Mouse (Mus musculus) cerebellum, adult 9-10 months (tissue): ENCODE results near the gene Krt86.

ENCODE experiments used
- DNase-seq: peaks from one replicate; pipeline ENCODE4 v3.0.0; 2022

The Krt86 gene

DNA sequence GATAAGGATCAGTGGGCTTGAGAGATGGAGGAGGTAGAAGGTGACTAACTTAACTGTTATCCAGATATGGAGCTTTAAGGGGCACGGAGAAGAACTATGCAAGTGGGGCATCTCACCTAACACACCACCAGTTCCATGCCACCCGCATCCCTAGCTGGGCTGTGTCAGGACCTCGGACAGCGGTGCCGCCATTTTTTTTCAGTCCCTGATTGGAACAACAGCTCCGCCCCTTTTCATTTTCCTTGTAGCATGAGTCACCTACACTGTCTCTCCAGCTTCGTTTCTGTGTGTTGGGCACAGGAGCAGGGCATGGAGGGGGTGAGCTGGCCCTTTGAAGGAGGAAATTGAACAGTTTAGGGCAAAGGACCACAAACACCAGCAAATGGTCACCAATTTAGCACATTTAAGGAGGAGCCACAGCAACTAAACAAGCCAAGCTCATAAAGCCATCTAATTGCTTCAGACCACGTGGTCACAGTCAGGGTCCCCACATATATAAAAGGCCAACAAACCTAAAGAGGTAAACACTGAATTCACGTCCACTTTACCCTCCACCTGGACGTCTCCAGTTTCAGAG lies at the start of gene Krt86:
Krt86 (plus strand) TSS at position 527 of the 577 bp plus-strand sequence.
- no peak for DNase-seq

DNA sequence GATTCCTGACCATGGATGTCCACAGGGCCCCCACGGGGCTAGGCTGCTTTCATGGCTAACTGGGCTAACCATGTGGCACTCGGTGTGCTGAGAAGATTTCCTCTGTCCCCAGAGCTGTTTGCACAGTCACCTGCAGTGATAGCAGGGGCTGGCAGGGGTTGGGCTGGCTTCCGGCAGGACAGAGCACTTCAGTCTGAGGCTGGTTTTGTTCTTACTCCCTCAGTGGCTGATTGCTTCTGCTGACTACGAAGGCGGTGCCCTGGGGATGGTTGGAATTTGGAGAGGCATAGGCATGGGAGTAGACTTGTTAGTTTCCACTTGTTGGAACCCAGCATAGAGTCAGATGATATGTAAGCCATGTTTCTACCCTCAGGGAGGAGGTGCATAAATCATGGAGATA lies 48.4 kb upstream of the Krt86 start:
- no peak for DNase-seq

DNA sequence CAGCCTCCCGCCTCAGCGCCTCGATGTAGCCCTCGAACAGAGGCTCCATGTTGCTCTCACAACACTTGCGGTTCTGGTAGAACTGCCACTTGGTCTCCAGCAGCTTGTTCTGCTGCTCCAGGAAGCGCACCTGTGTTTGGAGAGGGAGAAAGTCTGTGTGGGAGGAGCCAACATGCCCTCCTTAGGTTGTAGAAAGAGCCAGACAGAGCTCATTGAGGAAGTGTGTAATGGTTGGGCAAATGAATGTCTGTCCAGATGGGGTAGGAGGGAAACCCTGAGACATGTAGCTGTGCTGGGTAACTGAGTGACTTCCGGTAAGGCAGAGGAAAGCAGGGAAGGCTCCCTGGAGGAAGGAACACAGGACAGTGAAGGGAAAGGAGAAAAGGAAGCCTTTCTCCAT lies 36.7 kb upstream of the Krt86 start:
- no peak for DNase-seq

DNA sequence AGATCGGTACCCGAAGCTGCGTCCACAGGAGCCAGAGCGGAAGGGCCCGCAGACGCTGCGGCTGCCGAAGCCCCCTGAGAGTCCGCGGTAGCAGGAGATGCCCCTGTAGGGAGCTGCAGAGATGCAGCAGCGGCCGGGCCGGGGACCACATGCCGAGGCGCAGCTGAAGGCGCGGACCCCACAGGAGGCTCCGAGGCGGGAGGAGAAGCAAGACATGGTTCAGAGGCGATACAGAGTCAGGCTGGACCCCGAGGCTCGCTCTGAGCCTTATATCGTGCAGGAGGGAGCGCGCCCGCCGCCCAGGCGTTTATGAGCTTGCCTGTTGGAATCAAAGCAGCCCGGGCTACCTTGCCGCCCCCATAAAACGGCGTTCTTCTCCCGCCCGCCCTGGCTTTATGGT lies 34.7 kb upstream of the Krt86 start, which contains the start of gene Krt87:
Krt87 (minus strand) TSS at position 250 of the 400 bp plus-strand sequence.
- DNase-seq: no peak

DNA sequence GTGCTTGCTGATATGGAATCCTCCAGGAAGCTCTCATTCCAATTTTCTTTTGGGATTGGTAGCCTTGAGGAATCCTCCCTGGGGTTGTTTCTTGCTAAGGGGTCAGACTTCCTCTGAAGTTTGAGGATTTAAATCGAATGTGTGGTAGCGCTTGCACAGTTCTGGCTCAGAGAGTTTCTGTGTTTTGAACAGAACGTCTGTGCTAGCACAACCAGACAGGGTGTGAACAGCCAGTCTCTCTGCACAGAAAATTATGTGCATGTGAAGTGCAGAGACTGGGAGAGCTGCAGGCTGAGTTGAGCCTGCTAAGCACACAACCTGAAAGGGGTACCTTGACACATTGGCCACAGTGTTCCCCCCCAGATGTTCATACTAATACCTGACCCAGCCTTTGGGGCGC lies 32.4 kb upstream of the Krt86 start:
- no peak for DNase-seq

DNA sequence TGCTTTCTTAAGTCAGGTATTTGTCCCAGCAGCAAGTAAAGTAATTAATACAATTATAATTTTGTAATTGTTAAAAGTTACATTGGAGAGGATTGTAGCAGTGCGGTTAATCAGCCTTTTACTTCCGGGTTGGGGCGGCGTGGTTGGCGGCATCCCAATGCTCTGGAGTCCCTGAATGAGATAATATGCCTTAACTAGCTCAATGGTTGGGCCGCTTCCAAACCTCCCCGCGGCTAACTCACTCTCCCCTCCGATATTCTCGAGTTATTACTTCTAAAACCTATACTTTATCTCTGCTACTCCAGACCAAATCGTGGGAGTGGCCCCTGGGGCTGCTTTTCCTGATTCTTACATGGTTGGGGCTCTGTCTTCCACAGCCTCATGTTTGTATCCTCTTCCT lies 26.7 kb upstream of the Krt86 start:
- no peak for DNase-seq

DNA sequence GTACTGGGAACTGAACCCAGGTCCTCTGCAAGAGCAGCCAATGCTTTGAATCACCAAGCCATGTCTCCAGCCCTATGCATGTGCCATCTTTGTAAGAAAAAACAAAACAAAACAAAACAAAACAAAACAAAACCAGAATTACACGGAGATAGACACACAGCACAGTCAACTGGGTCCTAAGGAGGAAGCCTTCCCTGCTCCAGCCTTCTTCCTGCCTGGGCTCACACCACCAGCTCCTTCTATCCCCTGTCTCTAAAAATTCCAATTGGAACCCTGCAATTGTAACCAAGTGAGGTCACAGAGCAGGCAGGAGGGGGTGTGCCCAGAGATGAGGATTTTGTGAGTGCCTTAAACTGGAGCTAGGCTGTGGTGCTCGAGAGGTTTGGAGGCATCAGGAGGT lies 25.8 kb upstream of the Krt86 start, which contains the start of gene Krt88:
Krt88 (plus strand) TSS at position 301 of the 400 bp plus-strand sequence.
- DNase-seq: no peak

DNA sequence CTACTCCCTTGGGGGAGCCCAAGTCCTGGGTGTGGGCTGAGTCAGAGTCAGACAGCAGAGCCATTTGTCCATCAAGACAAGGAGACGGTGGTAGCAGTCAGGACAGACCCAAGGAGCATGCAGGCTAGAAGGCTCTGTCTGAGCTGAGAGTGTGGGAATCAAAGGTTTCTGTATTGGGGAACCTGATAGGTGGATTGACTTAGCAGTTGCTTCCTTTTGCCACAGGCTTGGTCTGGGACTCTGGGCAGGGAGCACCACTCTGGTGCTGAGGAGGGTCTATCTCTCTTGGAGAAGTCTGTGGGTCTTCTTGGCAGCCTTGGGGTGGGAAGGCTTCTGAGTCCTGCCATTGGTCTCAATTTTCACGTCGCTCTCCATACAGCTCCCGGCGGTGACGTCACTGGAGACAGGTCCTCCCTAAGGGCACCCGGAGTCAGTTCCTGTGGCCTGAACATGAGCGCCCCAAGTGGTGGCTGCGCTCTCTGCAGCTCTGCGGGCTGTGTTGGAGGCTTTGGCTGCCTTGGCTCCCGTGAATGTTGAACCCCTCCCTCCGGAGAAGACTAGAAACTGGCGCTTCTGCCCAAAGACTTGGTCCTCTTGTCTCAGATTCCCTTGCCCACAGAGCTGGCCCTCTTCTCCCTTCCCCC lies 20.1 kb upstream of the Krt86 start:
- peak; percentile 71 for DNase-seq

DNA sequence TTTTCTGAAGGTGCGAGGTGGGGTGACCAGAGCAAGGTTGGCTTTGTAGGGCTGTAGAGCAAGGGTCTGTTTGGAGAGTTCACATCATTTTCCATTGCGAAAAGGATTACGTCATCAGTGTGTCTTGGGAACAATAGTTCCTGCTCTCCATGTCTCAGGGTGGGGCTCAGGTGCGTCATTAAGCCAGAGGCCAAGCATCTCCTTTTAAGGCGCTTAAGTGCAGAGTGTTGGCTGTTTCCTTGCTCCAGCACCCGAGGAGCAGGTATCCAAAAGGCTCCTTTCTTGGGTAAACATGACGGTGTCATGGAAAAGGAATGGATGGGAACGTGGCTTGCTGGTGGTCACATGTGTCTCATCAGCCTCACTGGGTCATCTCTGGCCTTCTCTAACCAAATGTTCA lies 18.5 kb upstream of the Krt86 start:
- DNase-seq: no peak

DNA sequence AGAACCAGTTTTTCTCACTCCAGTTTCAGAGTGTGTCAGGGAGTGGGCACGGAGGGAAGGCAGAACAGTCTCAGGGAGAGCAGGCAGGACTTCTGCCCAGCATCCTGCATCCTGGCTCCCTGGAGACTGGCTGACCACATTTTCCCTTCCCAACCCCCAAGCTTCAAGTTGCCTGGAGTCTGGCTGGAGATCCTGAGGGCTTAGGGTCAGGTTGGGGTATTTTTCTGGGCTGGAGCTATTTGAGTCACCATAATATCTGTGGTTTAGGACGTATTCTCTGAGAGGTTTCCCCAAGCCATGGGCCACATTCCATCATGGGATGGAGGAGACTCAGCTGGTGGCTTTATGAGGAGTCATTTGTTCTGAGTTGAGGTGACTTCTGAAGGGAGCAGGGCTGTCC lies 18.0 kb upstream of the Krt86 start:
- DNase-seq: no peak

DNA sequence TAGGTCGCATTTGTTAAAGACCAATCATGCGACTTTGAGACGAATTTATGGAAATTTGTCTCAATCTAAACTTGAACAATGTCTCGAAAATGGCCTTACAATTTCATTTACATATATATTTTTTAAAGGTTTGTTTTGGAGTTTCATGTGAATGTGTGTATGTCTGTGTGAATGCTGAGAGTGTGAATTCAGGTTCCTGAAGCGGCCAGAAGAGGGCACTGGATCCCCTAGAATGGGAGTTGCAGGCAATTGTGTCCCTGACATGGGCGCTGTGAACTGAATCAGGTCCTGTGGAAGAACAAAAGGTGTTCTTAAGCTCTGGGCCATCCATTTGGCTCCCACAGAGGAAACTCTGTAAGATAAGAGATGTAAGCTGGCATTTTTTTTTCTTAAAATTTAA lies 17.4 kb upstream of the Krt86 start:
- DNase-seq: no peak

DNA sequence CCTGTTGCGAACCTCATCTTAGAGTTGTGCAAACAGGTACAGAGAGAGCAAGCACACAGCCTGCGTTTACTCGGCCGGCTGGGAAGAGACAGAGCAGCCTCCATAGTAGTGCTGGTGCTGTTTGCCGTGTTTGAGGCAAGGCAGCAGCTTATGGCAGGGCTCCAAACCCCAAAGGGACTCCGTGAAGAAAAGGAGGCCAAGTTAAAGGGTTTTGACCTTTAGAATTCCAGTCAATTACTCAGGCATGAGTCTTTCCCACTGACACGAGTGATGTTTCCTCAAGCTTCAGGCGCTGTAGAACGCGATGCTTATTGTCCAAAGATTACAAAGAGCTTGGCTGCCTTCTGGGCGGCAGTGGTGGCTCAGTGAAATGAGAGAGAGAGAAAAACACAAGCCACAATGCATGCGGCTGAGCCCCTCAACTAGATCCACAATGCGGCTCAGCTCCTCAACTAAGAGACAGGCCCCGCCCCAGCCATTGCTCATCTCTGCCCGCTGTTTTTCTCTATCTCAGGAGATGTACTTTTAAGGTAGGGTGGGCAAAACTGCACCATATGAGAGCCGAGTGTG lies 14.8 kb upstream of the Krt86 start:
- no peak for DNase-seq

DNA sequence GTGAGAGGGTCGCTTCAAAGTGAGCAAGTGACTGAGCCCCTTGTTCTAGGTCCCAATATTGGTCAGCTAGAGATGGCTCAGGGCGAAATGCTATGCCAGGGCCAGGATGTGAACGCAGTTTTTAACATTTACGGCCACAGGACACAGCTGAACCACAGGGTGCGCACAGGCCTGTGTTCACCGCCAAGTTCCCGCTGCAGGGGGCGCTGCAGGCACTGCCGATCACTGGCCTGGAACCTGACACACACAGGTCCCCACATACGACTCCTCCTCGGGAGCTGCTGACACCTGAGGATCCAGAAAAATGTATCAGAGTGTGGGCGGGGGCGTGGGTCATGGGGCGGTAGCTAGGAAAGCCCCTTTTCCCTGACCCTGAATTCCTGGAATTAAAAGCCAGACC lies 14.0 kb upstream of the Krt86 start:
- DNase-seq: no peak

DNA sequence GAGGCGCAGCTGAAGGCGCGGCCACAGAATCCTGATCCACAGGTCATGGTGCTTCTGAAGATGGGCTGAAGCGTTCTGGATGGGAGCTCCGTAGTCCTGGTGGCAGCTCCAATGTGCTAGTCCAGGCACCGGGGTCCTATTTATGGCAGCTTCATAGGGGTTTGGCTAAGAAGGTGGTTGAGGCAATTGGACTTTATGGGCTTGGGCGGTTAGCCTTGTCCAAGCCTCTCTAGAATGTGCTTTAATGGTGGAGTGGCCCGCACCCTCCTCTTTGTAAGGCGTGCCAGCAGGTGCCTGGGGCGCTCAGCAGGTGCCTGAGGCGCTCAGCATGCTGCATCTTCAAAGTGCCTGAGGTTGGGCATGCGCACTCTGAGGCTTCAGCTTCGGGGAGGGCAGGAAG lies 9.6 kb upstream of the Krt86 start, which contains the start of gene Krt81:
Krt81 (minus strand) TSS at position 101 of the 400 bp plus-strand sequence.
- DNase-seq: no peak

DNA sequence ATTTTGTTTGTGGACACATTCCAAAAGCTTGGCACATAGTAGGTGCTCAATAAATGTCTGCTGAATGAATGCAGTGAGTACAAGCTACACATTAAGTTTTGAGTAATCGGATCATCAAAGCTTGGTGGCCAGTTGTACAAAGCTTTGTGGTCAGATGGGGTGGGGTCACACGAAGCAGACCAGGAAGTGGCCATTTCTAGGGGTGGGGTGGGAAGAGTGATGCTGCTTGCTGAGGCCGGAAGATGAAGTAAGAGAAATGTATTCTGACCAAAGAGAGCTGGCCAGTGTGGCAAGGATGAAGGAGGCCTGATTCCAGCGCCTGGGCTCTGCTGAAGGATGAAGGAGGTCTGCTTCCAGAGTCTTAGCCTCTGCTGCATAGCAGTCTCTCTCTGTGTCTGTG lies 4.2 kb upstream of the Krt86 start:
- no peak for DNase-seq

DNA sequence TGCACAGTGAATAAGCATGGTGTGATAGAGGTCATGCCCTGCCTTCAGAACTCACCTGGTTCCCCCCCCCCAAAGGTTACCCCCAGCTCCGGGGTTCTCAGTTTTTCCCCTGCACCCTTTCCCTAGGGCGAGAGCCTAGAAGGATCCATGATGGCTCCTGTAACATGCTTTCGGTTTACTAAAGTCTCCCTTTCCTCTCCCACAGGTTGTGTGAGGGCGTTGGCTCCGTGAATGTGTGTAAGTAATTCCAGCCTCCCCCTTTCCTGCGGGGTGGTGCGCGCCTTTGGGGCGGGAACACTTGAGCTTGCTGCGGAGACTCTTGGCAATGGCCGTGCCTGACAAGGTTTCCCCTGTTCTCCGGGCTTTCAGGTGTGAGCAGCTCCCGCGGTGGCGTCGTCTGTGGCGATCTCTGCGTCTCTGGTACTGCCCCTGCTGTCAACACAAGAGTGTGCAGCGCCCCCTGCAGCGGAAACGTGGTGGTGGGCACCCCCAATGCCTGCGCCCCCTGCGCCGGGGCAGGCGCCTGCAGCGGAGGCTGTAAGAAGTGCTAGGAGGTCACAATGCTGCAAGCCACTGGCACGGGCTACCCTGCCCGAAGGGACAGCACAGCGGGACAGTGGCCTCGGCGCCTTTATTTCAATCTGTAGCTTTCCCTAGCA lies 5.9 kb downstream of the Krt86 start:
- DNase-seq: peak; percentile 14

DNA sequence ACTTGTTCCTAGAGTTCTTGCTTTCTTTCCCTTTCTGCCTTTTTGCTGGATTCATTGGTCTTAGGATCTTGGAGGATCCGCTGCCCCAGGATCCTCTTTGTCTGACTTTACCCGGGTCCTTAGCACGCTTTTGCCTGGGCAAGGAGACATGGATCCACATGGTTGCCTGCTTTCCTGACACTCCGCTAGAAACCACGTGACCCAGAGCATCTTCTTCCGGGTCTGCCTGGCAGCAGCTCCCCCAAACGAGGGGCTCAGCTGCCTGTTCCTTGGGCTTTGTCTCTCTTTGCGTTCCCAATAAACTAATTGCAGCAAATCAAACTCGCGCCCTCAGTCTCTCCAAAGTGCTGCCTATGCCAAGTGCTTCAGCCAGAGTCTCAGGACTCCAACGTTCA lies 6.4 kb downstream of the Krt86 start:
- DNase-seq: no peak

DNA sequence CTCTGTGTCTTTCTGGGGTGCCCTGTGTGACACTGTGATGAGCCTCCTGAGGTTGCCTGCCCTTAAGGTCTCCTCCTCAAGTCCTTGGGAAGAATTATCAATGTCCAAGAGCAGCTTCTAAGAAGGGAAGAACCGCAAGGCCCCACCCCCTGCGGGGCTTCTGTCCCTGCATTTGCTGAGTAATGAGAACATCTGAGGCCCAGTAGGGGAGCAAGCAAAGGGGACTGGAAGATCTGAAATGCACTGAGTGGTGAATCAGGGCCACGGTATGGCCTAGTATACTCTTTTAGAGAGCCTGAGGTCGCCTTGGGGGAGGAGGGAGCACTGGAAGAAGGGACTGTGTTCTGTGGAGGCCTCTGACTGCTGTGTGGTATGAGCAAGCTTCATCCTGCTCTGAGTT lies 8.8 kb downstream of the Krt86 start:
- DNase-seq: no peak

DNA sequence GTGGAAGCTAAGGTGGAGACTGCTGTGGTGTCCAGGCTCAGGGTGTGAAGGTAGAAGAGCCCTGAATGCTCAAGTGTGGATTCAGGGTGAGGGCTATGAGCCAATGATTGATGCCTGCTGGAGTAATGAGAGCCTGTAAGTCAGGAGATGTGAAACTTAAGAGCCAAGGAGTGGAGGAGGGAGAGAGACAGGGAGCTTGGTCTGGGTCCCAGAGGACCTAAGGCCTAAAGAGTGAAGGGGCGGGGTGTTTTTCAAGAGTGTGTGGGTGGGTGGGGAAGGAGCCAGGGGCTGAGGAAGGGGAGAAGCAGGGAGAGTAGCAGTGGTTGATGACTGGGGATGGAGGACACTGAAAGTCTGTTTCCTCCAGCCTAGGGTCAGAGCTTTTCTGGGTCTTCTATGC lies 10.4 kb downstream of the Krt86 start:
- DNase-seq: no peak

DNA sequence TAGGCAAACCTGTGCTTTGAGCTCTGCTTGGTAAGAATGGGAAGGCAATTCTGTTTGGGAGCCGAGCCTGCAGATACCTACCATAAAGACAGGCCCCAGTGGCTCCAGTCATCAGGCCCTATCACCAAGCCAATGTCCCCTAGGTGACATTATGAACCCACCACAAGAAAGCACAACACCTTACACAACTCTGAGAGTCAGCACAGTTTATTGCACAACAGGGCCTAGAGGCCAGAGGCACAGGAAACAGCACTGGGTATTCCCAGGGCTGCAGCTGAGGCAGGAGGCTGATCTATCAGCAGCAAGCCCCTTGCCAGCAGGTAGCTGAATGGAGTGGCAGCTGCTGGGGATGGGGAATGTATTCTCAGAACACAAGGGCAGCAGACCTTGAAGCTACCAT lies 11.7 kb downstream of the Krt86 start:
- no peak for DNase-seq

DNA sequence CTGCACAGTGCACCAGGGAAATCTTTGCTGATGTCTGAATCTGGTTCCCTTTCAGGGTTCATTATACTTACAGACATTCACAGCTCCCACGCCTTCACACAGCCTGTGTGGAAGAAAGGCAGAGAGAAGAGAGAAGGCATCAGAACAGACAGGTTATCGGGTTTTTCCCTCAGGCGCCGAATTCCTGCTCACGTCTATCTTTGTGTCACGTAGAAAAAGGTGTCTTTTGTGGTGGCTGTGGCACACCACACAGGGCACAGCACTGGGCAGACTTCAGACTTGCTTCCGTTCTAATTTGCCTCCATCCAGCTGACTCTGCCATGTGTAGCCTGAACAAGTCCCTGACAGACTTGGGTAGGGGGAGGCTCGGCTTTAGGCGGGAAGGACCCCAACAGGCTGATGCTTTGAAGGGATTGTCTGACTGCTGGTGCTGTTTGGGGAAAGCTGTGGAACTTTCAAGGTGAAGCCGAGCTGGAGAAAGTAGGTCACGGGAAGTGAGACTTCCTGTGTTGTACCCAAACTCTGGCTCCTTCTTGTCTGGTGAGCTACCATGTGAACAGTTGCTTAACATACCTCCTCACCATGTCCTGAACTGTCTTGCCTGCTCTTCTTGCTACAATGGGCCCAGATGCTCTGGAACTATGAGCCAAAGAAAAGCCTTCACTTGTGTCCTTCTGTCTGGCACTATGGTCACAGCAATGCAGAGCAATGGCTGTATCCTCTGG lies 12.8 kb downstream of the Krt86 start:
- DNase-seq: no peak

DNA sequence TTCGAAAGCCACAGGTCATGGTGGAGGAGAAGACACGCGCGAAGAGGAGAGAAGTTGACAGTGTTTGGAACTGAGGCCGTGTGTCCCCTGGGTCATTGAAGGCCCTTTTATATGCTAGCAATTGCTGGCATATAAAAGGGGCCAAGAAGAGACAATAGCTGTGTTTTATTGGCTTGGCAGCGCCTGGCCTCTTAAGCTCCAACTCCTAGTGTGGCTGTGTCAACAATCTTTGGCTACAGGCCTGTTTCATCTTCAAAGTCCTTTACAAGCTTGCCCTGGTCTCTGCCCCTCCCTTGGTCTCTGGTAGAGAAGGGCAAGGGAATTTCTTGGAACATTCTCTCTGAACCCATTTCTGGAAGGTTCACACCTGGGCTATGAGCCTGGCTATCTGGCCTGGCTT lies 18.2 kb downstream of the Krt86 start, which contains the start of gene Krt83:
Krt83 (minus strand) TSS at position 82 of the 400 bp plus-strand sequence.
- DNase-seq: no peak

DNA sequence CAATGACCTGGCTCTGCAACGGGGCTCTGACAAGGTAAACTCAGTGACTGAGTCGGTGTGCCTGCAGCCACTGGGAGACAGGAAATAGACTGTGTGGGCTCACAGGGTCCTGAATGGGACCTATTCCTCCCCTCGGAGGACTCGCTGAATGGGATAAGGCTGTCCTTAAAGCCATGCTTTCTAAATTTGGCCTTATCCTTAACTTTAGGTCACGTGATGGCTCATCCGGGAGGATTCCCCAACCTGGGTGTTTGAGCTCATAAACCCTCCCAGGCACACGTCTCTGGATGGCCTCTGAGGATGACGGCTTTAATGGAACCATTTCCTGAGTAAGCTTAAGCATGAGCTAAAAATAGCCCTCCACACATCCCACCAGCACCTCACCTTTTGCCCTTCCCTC lies 19.4 kb downstream of the Krt86 start:
- no peak for DNase-seq
